Mouse (Mus musculus) CH12.LX (cell line): ENCODE measurements around the gene Anln. TPM values are rescaled to one million over a fixed set of nuclear protein-coding genes. Genes with fewer than 3 reads are reported as not detected.

Experiments
- DNase-seq: peaks from one replicate; pipeline ENCODE4 v3.0.0-alpha.2; 2013; ENCODE audit errors: extremely low read depth
- H3K27ac ChIP-seq: 2 replicates; pipeline ENCODE4 v1.5.1; 2012; ENCODE audit warnings: low read depth, mild to moderate bottlenecking, control low read depth, moderate library complexity; ENCODE audit not compliant: insufficient read depth
- H3K27me3 ChIP-seq: replicated peaks from 2 replicates; pipeline ENCODE3; 2012; ENCODE audit warnings: inconsistent platforms
- H3K36me3 ChIP-seq, 2 experiments: replicated peaks in 1 of 2; 2 replicates each; pipeline versions ENCODE3 to v1.6.1; 2012; ENCODE audit warnings: inconsistent platforms in 1 of 2, low read length in 1 of 2, mild to moderate bottlenecking in 1 of 2, mixed read lengths in 1 of 2, moderate library complexity in 1 of 2; ENCODE audit not compliant: control insufficient read depth in 1 of 2, insufficient read depth in 1 of 2
- H3K4me1 ChIP-seq, 2 experiments: 2 replicates each; pipeline ENCODE4 v1.6.1; 2012; ENCODE audit warnings: inconsistent platforms in 1 of 2, moderate library complexity in 1 of 2; ENCODE audit not compliant: insufficient read depth in 2 of 2, control insufficient read depth in 1 of 2
- H3K4me2 ChIP-seq: 2 replicates; pipeline ENCODE4 v1.6.1; 2012; ENCODE audit warnings: low read depth, mild to moderate bottlenecking, control low read depth; ENCODE audit not compliant: poor library complexity, insufficient read depth, severe bottlenecking
- H3K4me3 ChIP-seq, 3 experiments: fragments of 150-350 bp in 1 of 3; sonication (generic) in 1 of 3; replicated peaks in 1 of 3; 2 replicates each; pipeline versions ENCODE3 to v1.5.1; 2011 to 2012; ENCODE audit warnings: low read depth in 2 of 3, low read length in 2 of 3, mild to moderate bottlenecking in 2 of 3, moderate library complexity in 2 of 3, control low read depth in 1 of 3, improper control_type of control experiment in 1 of 3, inconsistent platforms in 1 of 3, mixed read lengths in 1 of 3; ENCODE audit not compliant: poor library complexity in 1 of 3
- H3K79me2 ChIP-seq: replicated peaks from 2 replicates; pipeline ENCODE4 v1.6.1; 2012; ENCODE audit warnings: mild to moderate bottlenecking, moderate library complexity; ENCODE audit not compliant: control insufficient read depth, poor library complexity, insufficient read depth, severe bottlenecking; ENCODE audit errors: extremely low read depth
- H3K9ac ChIP-seq: 2 replicates; pipeline ENCODE4 v1.6.1; 2012; ENCODE audit warnings: low read depth, mild to moderate bottlenecking, control low read depth, moderate library complexity; ENCODE audit not compliant: insufficient read depth
- H3K9me3 ChIP-seq: replicated peaks from 2 replicates; pipeline ENCODE3; 2012; ENCODE audit warnings: low read length, inconsistent platforms, mixed read lengths
- CHD1 ChIP-seq: IDR thresholded peaks from 2 replicates; pipeline ENCODE4 v1.6.1; 2012; ENCODE audit warnings: low read depth, low read length, improper control_type of control experiment, inconsistent platforms
- CHD2 ChIP-seq: IDR thresholded peaks from 2 replicates; pipeline ENCODE4 v1.6.1; 2011; ENCODE audit warnings: low read length, improper control_type of control experiment
- ELF1 ChIP-seq: IDR thresholded peaks from 2 replicates; pipeline ENCODE4 v1.6.1; 2014; ENCODE audit warnings: low read depth, mild to moderate bottlenecking, inconsistent platforms, low read length, improper control_type of control experiment
- HCFC1 ChIP-seq: IDR thresholded peaks from 2 replicates; pipeline ENCODE4 v1.6.1; 2012; ENCODE audit warnings: low read depth, mild to moderate bottlenecking, inconsistent platforms, low read length, improper control_type of control experiment
- JUND ChIP-seq: conservative IDR thresholded peaks from 2 replicates; pipeline ENCODE4 v1.6.1; 2011; ENCODE audit warnings: low read depth, low read length, improper control_type of control experiment
- MAZ ChIP-seq: IDR thresholded peaks from 2 replicates; pipeline ENCODE4 v1.6.1; 2012; ENCODE audit warnings: low read depth, mild to moderate bottlenecking, inconsistent platforms, low read length, improper control_type of control experiment, moderate library complexity
- MEF2A ChIP-seq: IDR thresholded peaks from 2 replicates; pipeline ENCODE4 v1.6.1; 2014; ENCODE audit warnings: low read depth, mild to moderate bottlenecking, inconsistent platforms, low read length, improper control_type of control experiment, borderline replicate concordance
- MXI1 ChIP-seq: IDR thresholded peaks from 2 replicates; pipeline ENCODE4 v1.6.1; 2011; ENCODE audit warnings: mild to moderate bottlenecking, low read depth, low read length, improper control_type of control experiment
- MYC ChIP-seq: IDR thresholded peaks from 2 replicates; pipeline ENCODE4 v1.6.1; 2011; ENCODE audit warnings: low read depth, mild to moderate bottlenecking, improper control_type of control experiment, low read length
- PAX5 ChIP-seq: IDR thresholded peaks from 2 replicates; pipeline ENCODE4 v1.6.1; 2012; ENCODE audit warnings: low read length, inconsistent platforms, mixed read lengths
- TBP ChIP-seq: conservative IDR thresholded peaks from 2 replicates; pipeline ENCODE4 v1.6.1; 2011; ENCODE audit warnings: low read depth, low read length, improper control_type of control experiment
- USF2 ChIP-seq: conservative IDR thresholded peaks from 2 replicates; pipeline ENCODE4 v1.6.1; 2011; ENCODE audit warnings: low read depth, low read length, improper control_type of control experiment
- ZMIZ1 ChIP-seq: IDR thresholded peaks from 2 replicates; pipeline ENCODE4 v1.6.1; 2012; ENCODE audit warnings: low read depth, mild to moderate bottlenecking, inconsistent platforms, low read length, improper control_type of control experiment
- dilution Hi-C: fragments of 300-500 bp; cut with MboI; formaldehyde crosslinking; loops from 2 replicates; pipeline ENCODE4 v1.14.3; 2020; ENCODE audit warnings: low sequenced_read_pairs; ENCODE audit not compliant: extremely low pct_unique_long_range_greater_than_20kb, extremely low pct_ligation_motif_present
- in situ Hi-C: fragments of 300-500 bp; cut with MboI; formaldehyde crosslinking; loops from 3 replicates; pipeline ENCODE4 v1.14.3; 2019; ENCODE audit warnings: low sequenced_read_pairs, low pct_ligation_motif_present, low pct_unique_long_range_greater_than_20kb, mixed read lengths
- polyA plus RNA-seq: library from polyadenylated mRNA; unstranded; fragments of >175 nt; gene quantifications from 2 replicates; pipeline ENCODE4 v1.2.1, GENCODE M21; 2012; ENCODE audit warnings: low read depth; ENCODE audit not compliant: insufficient read length
- total RNA-seq, 2 experiments: library from RNA; depleted of rRNA; stranded (reverse); fragments of 300-350 nt in 1 of 2; fragments of >200 nt in 1 of 2; gene quantifications; 2 replicates each; pipeline ENCODE4 v1.2.3; 2012 to 2014

The Anln gene
- total and polyA plus RNA-seq, 3 experiments = 12.2 to 15.7 (median 12.3) TPM

- in situ Hi-C loops = loop anchor here (5.0 kb wide), 1 partner anchor 232 kb away; the partner anchor contains the start of gene Pigyl
- TF ChIP-seq HCFC1 (peak; percentile 26; the same call in 1 of the 2 replicates), MAZ (no peak), CHD2 (0 out of 2 replicates have a peak, but pooled peaks have one; percentile 29), MEF2A (no peak)
- TF ChIP-seq, all 38 proteins: peak for 2
- Histone ChIP-seq H3K27ac (no peak overlapping the region), H3K4me3 (peak overlapping the region; percentile 59 to 95 (median 94)), H3K4me2 (peak overlapping the region; percentile 14), H3K79me2 (peaks cover 31% of the 10 kb centered on the region), H3K9me3 (no peaks in the 10 kb centered on the region), H3K27me3 (no peaks in the 10 kb centered on the region), H3K9ac (peak overlapping the region; percentile 41), H3K4me1 (peaks cover 0 to 21% of the 10 kb centered on the region in 2 experiments; a peak in 3 of 4 replicates), H3K36me3 (no peaks in the 10 kb centered on the region)
- DNase-seq = no peak
- dilution Hi-C loops = no loop called here
Observed at GRCm38 (mm10) chr9:22389736-22390245, 803 bp upstream of the Anln start.

- Histone ChIP-seq H3K27ac (peak overlapping the region; percentile 90), H3K27me3 (no peaks in the 10 kb centered on the region), H3K4me2 (peak overlapping the region; percentile 90), H3K4me1 (peaks cover 0 to 23% of the 10 kb centered on the region in 2 experiments; a peak in 2 of 4 replicates), H3K9ac (peak overlapping the region; percentile 84), H3K9me3 (no peaks in the 10 kb centered on the region), H3K4me3 (peak overlapping the region; percentile 83 to 95 (median 94)), H3K79me2 (peaks cover 42% of the 10 kb centered on the region), H3K36me3 (peaks cover 0 to 3% of the 10 kb centered on the region in 2 experiments)
- in situ Hi-C loops (no loop called here), dilution Hi-C loops (no loop called here)
- TF ChIP-seq PAX5 (no peak), MXI1 (peak; percentile 43; the same call in 1 of the 2 replicates), MYC (peak; percentile 12; the same call in 1 of the 2 replicates), ELF1 (0 out of 2 replicates have a peak, but pooled peaks have one; percentile 6), HCFC1 (0 out of 2 replicates have a peak, but pooled peaks have one; percentile 6)
- peak; percentile 38 for DNase-seq
Observed at GRCm38 (mm10) chr9:22388401-22388980, 497 bp downstream of the Anln start.

GRCm38 (mm10) chr9:22387901-22388300 is 1.1 kb downstream of the Anln start:
- H3K27ac ChIP-seq = peak overlapping the region; percentile 90; the same call in 1 of the 2 replicates
- peaks cover 47% of the 10 kb centered on the region for H3K79me2 ChIP-seq
- peak overlapping the region; percentile 83 to 95 (median 94) for H3K4me3 ChIP-seq
- dilution Hi-C loops = no loop called here
- no peaks in the 10 kb centered on the region for H3K9me3 ChIP-seq
- no peak for DNase-seq
- H3K4me1 ChIP-seq = peaks cover 0 to 23% of the 10 kb centered on the region in 2 experiments; a peak in 2 of 4 replicates
- H3K36me3 ChIP-seq = peaks cover 0 to 9% of the 10 kb centered on the region in 2 experiments
- H3K9ac ChIP-seq = peak overlapping the region; percentile 84
- H3K27me3 ChIP-seq = no peaks in the 10 kb centered on the region
- H3K4me2 ChIP-seq = peak overlapping the region; percentile 90
- in situ Hi-C loops = no loop called here
- TF ChIP-seq USF2 = no peak
- 0 out of 2 replicates have a peak, but pooled peaks have one; percentile 14 for TF ChIP-seq TBP
- TF ChIP-seq ZMIZ1 = no peak
- 0 out of 2 replicates have a peak, but pooled peaks have one; percentile 15 for TF ChIP-seq MYC
- 0 out of 2 replicates have a peak, but pooled peaks have one; percentile 17 for TF ChIP-seq CHD1
- TF ChIP-seq JUND = no peak
